8 mouse cellular contexts compared by ENCODE assay signal in the genomic region with DNA sequence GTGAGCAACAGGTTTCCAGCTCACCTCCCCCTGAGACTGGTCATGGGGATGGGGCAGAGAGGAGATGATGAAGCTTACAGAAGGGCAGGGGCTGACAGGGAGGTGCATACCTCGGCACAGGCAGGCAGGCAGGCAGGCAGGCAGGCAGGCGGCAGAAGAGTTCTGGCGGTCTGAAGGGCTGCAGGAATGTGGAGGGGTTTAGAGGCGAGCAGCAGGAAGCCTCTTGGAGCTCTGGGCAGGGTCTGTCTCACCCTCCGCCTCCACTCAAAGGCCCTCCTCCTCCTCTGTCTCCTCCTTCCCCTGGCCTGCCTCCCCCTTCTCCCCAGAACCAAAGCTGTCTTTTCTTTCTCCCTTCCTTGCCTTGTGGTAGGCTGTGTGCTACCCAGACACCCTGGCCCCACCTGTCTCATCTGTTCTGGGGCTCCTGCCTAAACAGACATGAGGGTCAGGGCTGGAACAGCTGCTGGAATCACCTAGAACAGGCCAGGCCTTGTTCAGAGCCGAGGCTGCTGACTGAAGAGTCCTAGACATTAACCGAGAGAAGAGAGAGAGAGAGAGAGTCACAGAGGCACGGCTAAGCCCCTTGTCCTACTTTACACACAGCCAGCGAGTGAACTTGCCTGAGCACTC. TPM values are rescaled to one million over a fixed set of nuclear protein-coding genes. Genes with fewer than 3 reads are reported as not detected.
A peak's percentile ranks its signal among the peaks of the same experiment; 100 is the strongest.
DNase-seq lines count a peak whose midpoint lies in the region; ATAC-seq lines count a peak whose summit lies in the region.

No protein-coding gene starts in this region.

- H3K9me3 ChIP-seq in forebrain, embryonic 12.5 days: no peaks in the 10 kb centered on the region
- H3K9me3 ChIP-seq in stomach, embryonic 14.5 days (ENCODE audit: control insufficient read depth, low read depth, low read length): no peaks in the 10 kb centered on the region

- peak; percentile 62 for ATAC-seq in forebrain, embryonic 12.5 days (ENCODE audit: low FRiP score)
- peak; percentile 83 for ATAC-seq in stomach, embryonic 14.5 days (ENCODE audit: insufficient number of reproducible peaks, insufficient read depth, low FRiP score, low read depth)

- peak overlapping the region; percentile 44 for H3K4me3 ChIP-seq in forebrain, embryonic 12.5 days (replicated peaks)
- H3K4me3 ChIP-seq in stomach, embryonic 14.5 days (ENCODE audit: low read depth, low read length): peak overlapping the region; percentile 71

- H3K27me3 ChIP-seq in forebrain, embryonic 12.5 days: no peaks in the 10 kb centered on the region
- no peaks in the 10 kb centered on the region for H3K27me3 ChIP-seq in stomach, embryonic 14.5 days (ENCODE audit: control insufficient read depth, insufficient read depth, low read length)

- no peaks in the 10 kb centered on the region for H3K36me3 ChIP-seq in forebrain, embryonic 12.5 days (replicated peaks)
- no peaks in the 10 kb centered on the region for H3K36me3 ChIP-seq in stomach, embryonic 14.5 days (ENCODE audit: control insufficient read depth, insufficient read depth, low read length)

- 2% methylated on average over 9 of the region's 9 CpGs for whole genome bisulfite sequencing in forebrain, embryonic 12.5 days
- 8% methylated on average over 9 of the region's 9 CpGs for WGBS in stomach, embryonic 14.5 days

- peak overlapping the region; percentile 80 for H3K27ac ChIP-seq in forebrain, embryonic 12.5 days
- peak overlapping the region; percentile 99 for H3K27ac ChIP-seq in stomach, embryonic 14.5 days (ENCODE audit: low read length)

- intact Hi-C loops in heart, postnatal 14 days (cut with DNase I): no loop called here

- H3K9ac ChIP-seq in forebrain, embryonic 12.5 days: peak overlapping the region; percentile 60
- peak overlapping the region; percentile 86 for H3K9ac ChIP-seq in stomach, embryonic 14.5 days (replicated peaks; ENCODE audit: low read depth, low read length)

- peaks cover 50% of the 10 kb centered on the region for H3K4me1 ChIP-seq in forebrain, embryonic 12.5 days
- peaks cover 50% of the 10 kb centered on the region for H3K4me1 ChIP-seq in stomach, embryonic 14.5 days (ENCODE audit: control insufficient read depth, insufficient read depth, low read length)

- DNase-seq in urinary bladder, adult 18-20 months (ENCODE audit: low spot score in 2 of 2): peak; percentile 54 to 71
- no peak for DNase-seq in urinary bladder, postnatal 10 days (ENCODE audit: low spot score)
- DNase-seq in heart, postnatal 14 days: peak; percentile 80 to 82
- peak; percentile 81 to 87 for DNase-seq in kidney, postnatal 4 days
- peak; percentile 83 to 90 for DNase-seq in lung, postnatal 4 days
- DNase-seq in thymus, postnatal 4 days: no peak

- H3K4me2 ChIP-seq in forebrain, embryonic 12.5 days: peak overlapping the region; percentile 66
- peak overlapping the region; percentile 63 for H3K4me2 ChIP-seq in stomach, embryonic 14.5 days (replicated peaks; ENCODE audit: low read depth, low read length)

RNA-seq across cellular contexts. Expression of gene Sparc, which starts 3.2 kb away (rescaled TPM):
- 329 and 395 TPM in 2 replicates for polyA plus RNA-seq in forebrain, embryonic 12.5 days (2016; fragmentation: Nextera tagmentation; extraction: Ambion mirVana)
- 1,000 to 10,000 TPM; 1,338 to 1,403 TPM for total RNA-seq in heart, postnatal 14 days (2021)
- 1,638 and 1,722 TPM in 2 replicates for polyA plus RNA-seq in stomach, embryonic 14.5 days (2014; fragmentation: Nextera tagmentation; extraction: Ambion mirVana)

RNA-seq across cellular contexts. Expression of gene Atox1, which starts 41.2 kb away (rescaled TPM):
- 211 TPM in 2 replicates for polyA plus RNA-seq in forebrain, embryonic 12.5 days (2016; fragmentation: Nextera tagmentation; extraction: Ambion mirVana)
- total RNA-seq in heart, postnatal 14 days (2021): 100 to 1,000 TPM; 138 to 146 TPM
- 463 and 507 TPM in 2 replicates for polyA plus RNA-seq in stomach, embryonic 14.5 days (2014; fragmentation: Nextera tagmentation; extraction: Ambion mirVana)

RNA-seq across cellular contexts. Expression of gene G3bp1, which starts 49.7 kb away (rescaled TPM):
- 239 and 249 TPM in 2 replicates for polyA plus RNA-seq in forebrain, embryonic 12.5 days (2016; fragmentation: Nextera tagmentation; extraction: Ambion mirVana)
- total RNA-seq in heart, postnatal 14 days (2021): 10 to 100 TPM; 40.3 to 44.7 TPM
- 162 and 177 TPM in 2 replicates for polyA plus RNA-seq in stomach, embryonic 14.5 days (2014; fragmentation: Nextera tagmentation; extraction: Ambion mirVana)

Comparison
In these comparisons a context has a peak if more than half of its experiments do, and no peak if none do; other contexts are left out.
1. DNase-seq: peak in urinary bladder, adult 18-20 months (2 of 2), heart, postnatal 14 days (2 of 2), kidney, postnatal 4 days (2 of 2) and lung, postnatal 4 days (2 of 2); none in urinary bladder, postnatal 10 days (single experiment) and thymus, postnatal 4 days (single experiment).